ENCODE assay signal across 8 mouse cellular contexts in genomic region chr5:49090122-49090680, GRCm38 (mm10).
DNase-seq lines count a peak whose midpoint lies in the region; ATAC-seq and TF ChIP-seq lines count a peak whose summit lies in the region.

No protein-coding gene starts in this region.

- H3K4me2 ChIP-seq in midbrain, embryonic 16.5 days (ENCODE audit: low read length): peak overlapping the region; percentile 39; the same call in 1 of the 2 replicates

- H3K4me3 ChIP-seq in thymus, adult 2 months (ENCODE audit: control insufficient read depth, insufficient read depth, low read length): no peak overlapping the region
- H3K4me3 ChIP-seq in kidney, adult 2 months (ENCODE audit: insufficient read depth, low read depth, low read length): no peak overlapping the region
- H3K4me3 ChIP-seq in midbrain, embryonic 16.5 days (ENCODE audit: low read depth, low read length): no peak overlapping the region
- no peak overlapping the region for H3K4me3 ChIP-seq in testis, adult 2 months (ENCODE audit: control insufficient read depth, low read depth, low read length)

- no peak overlapping the region for H3K9ac ChIP-seq in midbrain, embryonic 16.5 days (ENCODE audit: low read depth, low read length)

- no peak overlapping the region for H3K27ac ChIP-seq in thymus, adult 2 months (ENCODE audit: control insufficient read depth, insufficient read depth, low read length)
- no peak overlapping the region for H3K27ac ChIP-seq in kidney, adult 2 months (ENCODE audit: insufficient read depth, low read depth, low read length)
- H3K27ac ChIP-seq in midbrain, embryonic 16.5 days (ENCODE audit: low read length): no peak overlapping the region
- no peak overlapping the region for H3K27ac ChIP-seq in testis, adult 2 months (ENCODE audit: control insufficient read depth, insufficient read depth, low read depth, low read length)

- TF ChIP-seq CTCF in thymus, adult 2 months (IDR thresholded peaks at IDR 0.05; ENCODE audit: borderline replicate concordance, control insufficient read depth, extremely low read depth, insufficient read depth, low read length, poor library complexity): no peak
- TF ChIP-seq CTCF in kidney, adult 2 months (conservative IDR thresholded peaks at IDR 0.05; ENCODE audit: insufficient read depth, insufficient read length, low read depth, low read length): peak; percentile 41
- peak; percentile 50; the same call in 1 of the 2 replicates for TF ChIP-seq CTCF in testis, adult 2 months (IDR thresholded peaks at IDR 0.05; ENCODE audit: control insufficient read depth, insufficient read depth, insufficient replicate concordance, low read depth, low read length)

- peak; percentile 22 for DNase-seq in thymus, adult 2 months
- no peak for DNase-seq in thymus, adult 18-20 months
- DNase-seq in embryo, embryonic 10.5 days (ENCODE audit: low spot score): peak; percentile 93
- peak; percentile 47 to 56 for DNase-seq in gastrocnemius, postnatal 36 days
- peak; percentile 80 for DNase-seq in kidney, adult 2 months
- peak; percentile 87 for DNase-seq in left cerebral cortex, postnatal 4 days

- TF ChIP-seq POLR2A in thymus, adult 2 months (IDR thresholded peaks at IDR 0.05; ENCODE audit: control insufficient read depth, extremely low read depth, insufficient read depth, low read length, poor library complexity): no peak
- no peak for TF ChIP-seq POLR2A in kidney, adult 2 months (IDR thresholded peaks at IDR 0.05; ENCODE audit: low read depth, low read length)
- TF ChIP-seq POLR2A in testis, adult 2 months (IDR thresholded peaks at IDR 0.05; ENCODE audit: control insufficient read depth, low read depth, low read length): no peak

- H3K27me3 ChIP-seq in thymus, adult 2 months (ENCODE audit: control insufficient read depth, insufficient read depth, low read length): no peaks in the 10 kb centered on the region
- no peaks in the 10 kb centered on the region for H3K27me3 ChIP-seq in kidney, adult 2 months (replicated peaks; ENCODE audit: control insufficient read depth, insufficient read depth, low read length)
- no peaks in the 10 kb centered on the region for H3K27me3 ChIP-seq in midbrain, embryonic 16.5 days (ENCODE audit: control insufficient read depth, insufficient read depth, low read depth, low read length)
- no peaks in the 10 kb centered on the region for H3K27me3 ChIP-seq in testis, adult 2 months (ENCODE audit: control insufficient read depth, insufficient read depth, low read length)

- intact Hi-C loops in gastrocnemius, postnatal 36 days (cut with DNase I): loop anchor here (2.0 kb wide), 1 partner anchor 261 kb away; no protein-coding TSS in a partner anchor
- intact Hi-C loops in left cerebral cortex, postnatal 4 days (cut with DNase I): loop anchor here (2.0 kb wide), 1 partner anchor 265 kb away; no protein-coding TSS in a partner anchor

- H3K36me3 ChIP-seq in thymus, adult 2 months (ENCODE audit: control insufficient read depth, insufficient read depth, low read length): no peaks in the 10 kb centered on the region
- H3K36me3 ChIP-seq in kidney, adult 2 months (ENCODE audit: control insufficient read depth, insufficient read depth, low read length): no peaks in the 10 kb centered on the region
- no peaks in the 10 kb centered on the region for H3K36me3 ChIP-seq in midbrain, embryonic 16.5 days (ENCODE audit: control insufficient read depth, insufficient read depth, low read length)
- no peaks in the 10 kb centered on the region for H3K36me3 ChIP-seq in testis, adult 2 months (ENCODE audit: control insufficient read depth, insufficient read depth, low read length)

- no peaks in the 10 kb centered on the region for H3K4me1 ChIP-seq in thymus, adult 2 months (replicated peaks; ENCODE audit: control insufficient read depth, insufficient read depth, low read length)
- no peaks in the 10 kb centered on the region for H3K4me1 ChIP-seq in kidney, adult 2 months (ENCODE audit: control insufficient read depth, insufficient read depth, low read length)
- H3K4me1 ChIP-seq in midbrain, embryonic 16.5 days (ENCODE audit: control insufficient read depth, insufficient read depth, low read length): no peaks in the 10 kb centered on the region
- H3K4me1 ChIP-seq in testis, adult 2 months (ENCODE audit: control insufficient read depth, insufficient read depth, low read length): no peaks in the 10 kb centered on the region

- no peaks in the 10 kb centered on the region for H3K9me3 ChIP-seq in midbrain, embryonic 16.5 days (replicated peaks; ENCODE audit: control insufficient read depth, low read length, poor library complexity, severe bottlenecking)

- ATAC-seq in midbrain, embryonic 16.5 days: peak; percentile 85

- 9% methylated on average over 6 of the region's 6 CpGs for WGBS in thymus, adult 2 months
- WGBS in kidney, adult 2 months: 5% methylated on average over 6 of the region's 6 CpGs
- WGBS in midbrain, embryonic 16.5 days: 5% methylated on average over 6 of the region's 6 CpGs

Comparison
In these comparisons a context has a peak if more than half of its experiments do, and no peak if none do; other contexts are left out.
1. DNase-seq: peak in thymus, adult 2 months (single experiment), embryo, embryonic 10.5 days (single experiment), gastrocnemius, postnatal 36 days (2 of 2), kidney, adult 2 months (single experiment) and left cerebral cortex, postnatal 4 days (single experiment); none in thymus, adult 18-20 months (0 of 2).